Mouse (Mus musculus) G1E (cell line): ENCODE measurements around the gene Carnmt1.

Source experiments
- CTCF ChIP-seq: IDR thresholded peaks from 2 replicates; pipeline ENCODE4 v1.5.1; 2012; ENCODE audit warnings: low read depth, low read length, inconsistent platforms, mixed read lengths
- GATA1 ChIP-seq: IDR thresholded peaks from 2 replicates; pipeline ENCODE4 v1.6.1; 2012; ENCODE audit warnings: borderline replicate concordance, low read length, inconsistent platforms, mixed read lengths
- POLR2AphosphoS5 ChIP-seq: IDR thresholded peaks from 2 replicates; pipeline ENCODE4 v1.6.1; 2012; ENCODE audit warnings: low read depth, low read length, inconsistent platforms; ENCODE audit not compliant: insufficient replicate concordance
- TAL1 ChIP-seq: conservative IDR thresholded peaks from 2 replicates; pipeline ENCODE4 v1.6.1; 2012; ENCODE audit warnings: low read depth, low read length, inconsistent platforms, mixed read lengths

DNA sequence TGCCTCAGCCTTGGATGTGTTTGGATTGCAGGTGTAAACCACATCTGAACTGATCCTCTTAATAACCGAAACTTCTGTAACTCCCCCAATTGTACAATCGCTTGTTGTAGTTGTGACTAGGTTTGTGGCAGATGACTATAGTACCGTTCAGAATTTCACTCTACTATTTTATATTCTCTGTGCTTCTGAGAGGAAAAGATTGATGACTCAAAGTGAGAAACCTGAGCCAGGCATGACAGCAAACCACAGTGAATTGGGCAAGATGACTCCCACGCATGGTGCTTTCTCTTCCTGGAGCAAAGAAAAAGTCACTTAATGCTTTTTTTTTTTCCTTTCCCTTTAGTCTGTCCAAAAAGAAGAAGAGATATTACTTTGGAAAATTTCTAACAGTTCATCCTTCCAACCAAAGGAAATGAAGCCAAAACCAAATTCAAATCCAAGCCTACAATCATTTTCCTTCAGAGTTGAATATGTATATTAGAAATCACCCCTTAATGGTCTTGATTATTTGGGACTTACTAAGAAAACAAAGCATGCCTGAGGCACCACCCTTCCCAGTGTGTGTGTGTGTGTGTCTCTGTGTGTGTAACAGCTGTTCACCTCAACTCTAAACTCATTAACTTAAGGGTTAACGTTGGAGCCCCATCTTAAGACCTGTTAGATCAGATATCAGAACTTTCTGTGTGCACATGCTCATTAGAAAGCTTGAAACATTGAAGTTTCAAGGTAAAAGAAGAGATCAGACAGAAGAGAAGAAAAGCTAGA lies 76.2 kb downstream of the Carnmt1 start:
- TF ChIP-seq CTCF (no peak), TAL1 (no peak), GATA1 (no peak), POLR2AphosphoS5 (no peak)
